Mouse (Mus musculus) spleen, adult 2 months (tissue): ENCODE data around the gene Gpr160.

Experiments used
- CTCF ChIP-seq: fragments of 200-500 bp; IDR thresholded peaks from 2 replicates; pipeline ENCODE4 v1.5.1; 2011; ENCODE audit warnings: mild to moderate bottlenecking, inconsistent platforms; ENCODE audit not compliant: insufficient read depth, insufficient read length, insufficient replicate concordance; ENCODE audit errors: extremely low read depth
- POLR2A ChIP-seq: fragments of 200-500 bp; IDR thresholded peaks from 2 replicates; pipeline ENCODE4 v1.6.1; 2011; ENCODE audit warnings: low read depth, low read length, inconsistent platforms

DNA sequence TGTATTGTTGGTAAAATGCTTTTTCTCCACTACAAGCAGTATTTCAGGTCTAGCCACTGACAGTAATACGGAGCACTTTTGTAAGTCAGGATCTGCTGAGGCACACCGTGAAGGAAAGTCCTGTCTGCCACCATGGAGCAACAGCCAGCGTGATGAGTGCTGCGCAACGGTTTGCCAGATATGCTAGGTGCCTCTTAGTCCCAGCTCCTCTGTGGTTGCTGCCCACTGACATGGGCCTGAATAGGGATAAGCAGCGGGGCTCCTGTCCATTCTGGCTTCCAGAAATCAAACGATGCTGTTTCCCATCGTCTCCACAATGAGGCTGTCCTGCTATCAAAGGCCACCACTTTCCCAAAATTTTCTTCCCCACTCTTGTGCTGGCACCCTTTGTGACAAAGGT lies 33.6 kb upstream of the Gpr160 start:
- TF ChIP-seq POLR2A, result no peak
- no peak for TF ChIP-seq CTCF
